Mouse (Mus musculus) thymus, adult 2 months (tissue): ENCODE measurements around the gene Cfap97d1.

ENCODE experiments used
- CTCF ChIP-seq: fragments of 200-500 bp; IDR thresholded peaks from 2 replicates; pipeline ENCODE4 v1.5.1; 2012; ENCODE audit warnings: mild to moderate bottlenecking, control low read depth, low read length, moderate library complexity, borderline replicate concordance; ENCODE audit not compliant: control insufficient read depth, poor library complexity, insufficient read depth; ENCODE audit errors: extremely low read depth
- POLR2A ChIP-seq: fragments of 200-500 bp; IDR thresholded peaks from 2 replicates; pipeline ENCODE4 v1.6.1; 2012; ENCODE audit warnings: mild to moderate bottlenecking, low read length, control low read depth, moderate library complexity; ENCODE audit not compliant: control insufficient read depth, poor library complexity, insufficient read depth; ENCODE audit errors: extremely low read depth

DNA sequence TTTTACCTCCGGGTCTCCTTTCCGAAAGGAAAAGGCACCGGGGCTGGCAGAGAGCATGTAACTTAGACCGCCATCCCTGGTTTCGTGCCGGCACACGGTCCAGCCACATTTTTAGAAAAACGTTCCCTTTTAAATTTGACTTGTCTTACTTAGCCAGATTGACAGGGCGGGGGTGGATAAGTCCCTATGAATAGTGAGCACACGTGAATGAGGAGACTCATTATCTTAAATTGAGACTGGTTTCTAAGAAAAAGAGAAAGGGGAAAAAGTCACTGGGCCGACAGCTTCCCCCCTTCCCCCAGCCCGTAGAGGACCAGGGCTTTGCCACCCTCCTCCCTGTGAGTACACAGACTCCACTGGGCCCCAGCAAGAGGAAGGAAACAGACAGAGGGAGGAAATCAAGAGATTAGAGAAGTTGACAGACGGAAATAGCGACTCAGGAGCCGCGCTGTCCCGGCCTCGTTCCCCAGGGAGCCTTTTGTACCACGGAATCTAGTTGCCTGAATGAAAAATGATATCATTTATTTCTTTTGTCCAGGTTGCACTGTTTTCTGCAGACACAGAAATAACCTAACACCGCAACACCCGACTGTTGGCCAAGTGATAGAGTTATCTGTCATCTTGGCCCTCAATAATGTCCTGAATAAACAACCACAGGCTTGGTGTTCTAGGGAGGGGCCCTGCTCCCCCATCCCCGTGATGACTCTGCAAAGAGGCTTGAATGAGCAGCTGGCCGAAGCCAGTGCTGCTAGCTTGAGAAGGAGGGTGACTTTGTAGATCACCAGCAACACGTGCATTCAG, 31.3 kb upstream of the Cfap97d1 start:
- no peak for TF ChIP-seq CTCF
- no peak for TF ChIP-seq POLR2A
